Mouse (Mus musculus): Measurements from ENCODE around the gene Ndufs6. TPM values are rescaled to one million over a fixed set of nuclear protein-coding genes. Genes with fewer than 3 reads are reported as not detected.

The Ndufs6 gene
- 100 to 1,000 TPM; 126 to 131 TPM for total RNA-seq (2021)

GRCm38 (mm10) chr13:73327827-73328698, at the start of gene Ndufs6, which contains the start of gene Mrpl36:
Gene Ndufs6 (minus strand): TSS chr13:73328542.
Gene Mrpl36 (plus strand): TSS chr13:73328513.
- peak; percentile 93 for DNase-seq
- intact Hi-C loops (cut with DNase I) = no loop called here

- intact Hi-C loops (cut with DNase I) = no loop called here
- no peak for DNase-seq
These were observed 49.3 kb upstream of the Ndufs6 start for GRCm38 (mm10) chr13:73377637-73378036.

GRCm38 (mm10) chr13:73374612-73375011, 46.3 kb upstream of the Ndufs6 start:
- DNase-seq = peak; percentile 10

GRCm38 (mm10) chr13:73373367-73373766, 45.0 kb upstream of the Ndufs6 start:
- intact Hi-C loops (cut with DNase I) = no loop called here
- DNase-seq = no peak

More at GRCm38 (mm10) chr13:73374612-73375011, 46.3 kb upstream of the Ndufs6 start:
- intact Hi-C loops (cut with DNase I) = no loop called here

- DNase-seq = no peak
- intact Hi-C loops (cut with DNase I) = no loop called here
These were observed 28.8 kb upstream of the Ndufs6 start for GRCm38 (mm10) chr13:73357106-73357505.

- no peak for DNase-seq
- intact Hi-C loops (cut with DNase I) = no loop called here
These were observed 24.1 kb upstream of the Ndufs6 start for GRCm38 (mm10) chr13:73352491-73352890.

- no peak for DNase-seq
- intact Hi-C loops (cut with DNase I) = no loop called here
These were observed 23.6 kb upstream of the Ndufs6 start for GRCm38 (mm10) chr13:73351910-73352309.

GRCm38 (mm10) chr13:73350741-73351140, 22.4 kb upstream of the Ndufs6 start:
- intact Hi-C loops (cut with DNase I) = no loop called here
- DNase-seq = no peak

- intact Hi-C loops (cut with DNase I) = no loop called here
- DNase-seq = no peak
These were observed 19.7 kb upstream of the Ndufs6 start for GRCm38 (mm10) chr13:73347922-73348650.

- no peak for DNase-seq
- intact Hi-C loops (cut with DNase I) = no loop called here
These were observed 18.8 kb upstream of the Ndufs6 start for GRCm38 (mm10) chr13:73347171-73347570.

- intact Hi-C loops (cut with DNase I) = no loop called here
- DNase-seq = no peak
These were observed 18.4 kb upstream of the Ndufs6 start for GRCm38 (mm10) chr13:73346743-73347142.

GRCm38 (mm10) chr13:73346131-73346530, 17.8 kb upstream of the Ndufs6 start:
- intact Hi-C loops (cut with DNase I) = no loop called here

GRCm38 (mm10) chr13:73345102-73345890, 17.0 kb upstream of the Ndufs6 start:
- intact Hi-C loops (cut with DNase I) = no loop called here

More at GRCm38 (mm10) chr13:73346131-73346530, 17.8 kb upstream of the Ndufs6 start:
- no peak for DNase-seq

GRCm38 (mm10) chr13:73336753-73337152, 8.4 kb upstream of the Ndufs6 start:
- DNase-seq = no peak
- intact Hi-C loops (cut with DNase I) = no loop called here

More at GRCm38 (mm10) chr13:73345102-73345890, 17.0 kb upstream of the Ndufs6 start:
- no peak for DNase-seq

GRCm38 (mm10) chr13:73331736-73332135, 3.4 kb upstream of the Ndufs6 start:
- intact Hi-C loops (cut with DNase I) = no loop called here
- DNase-seq = no peak

- DNase-seq = peak; percentile 87
- intact Hi-C loops (cut with DNase I) = no loop called here
These were observed 2.6 kb upstream of the Ndufs6 start for GRCm38 (mm10) chr13:73330844-73331501.

- intact Hi-C loops (cut with DNase I) = no loop called here
- DNase-seq = no peak
These were observed 4.9 kb downstream of the Ndufs6 start for GRCm38 (mm10) chr13:73323406-73323805.

- intact Hi-C loops (cut with DNase I) = no loop called here
- DNase-seq = no peak
These were observed 5.7 kb downstream of the Ndufs6 start for GRCm38 (mm10) chr13:73322626-73323025.

- DNase-seq = no peak
- intact Hi-C loops (cut with DNase I) = no loop called here
These were observed 8.3 kb downstream of the Ndufs6 start for GRCm38 (mm10) chr13:73320048-73320447.

Data from left cerebral cortex, postnatal 4 days (tissue).